Mouse (Mus musculus) liver, postnatal 0 days (tissue): ENCODE data around the gene Lsp1. TPM values are rescaled to one million over a fixed set of nuclear protein-coding genes. Genes with fewer than 3 reads are reported as not detected.

Source experiments
- ATAC-seq: fragments of 200-750 bp; cut with Nextera tagmentation; 2 replicates; pipeline ENCODE4 v1.8.0; 2017; ENCODE audit warnings: mild to moderate bottlenecking, moderate library complexity
- DNase-seq: peaks from one replicate; pipeline ENCODE4 v3.0.0-alpha.2; 2016
- H3K27ac ChIP-seq: fragments of 300-500 bp; sonication (generic); 2 replicates; pipeline ENCODE4 v1.5.1; 2014; ENCODE audit warnings: antibody characterized with exemption, moderate library complexity, mild to moderate bottlenecking, low read depth
- H3K27me3 ChIP-seq: fragments of 300-500 bp; sonication (generic); 2 replicates; pipeline ENCODE4 v1.6.1; 2014; ENCODE audit warnings: low read length, control low read depth, mixed read lengths; ENCODE audit not compliant: insufficient read depth
- H3K36me3 ChIP-seq: fragments of 300-500 bp; sonication (generic); replicated peaks from 2 replicates; pipeline ENCODE4 v1.6.1; 2014; ENCODE audit warnings: mild to moderate bottlenecking, control low read depth, low read length, moderate library complexity, mixed read lengths; ENCODE audit not compliant: insufficient read depth
- H3K4me1 ChIP-seq: fragments of 300-500 bp; sonication (generic); 2 replicates; pipeline ENCODE4 v1.6.1; 2014; ENCODE audit warnings: antibody characterized with exemption, mild to moderate bottlenecking, control low read depth; ENCODE audit not compliant: insufficient read depth
- H3K4me2 ChIP-seq: fragments of 300-500 bp; sonication (generic); 2 replicates; pipeline ENCODE4 v1.6.1; 2014; ENCODE audit warnings: low read depth, mild to moderate bottlenecking, low read length, moderate library complexity, mixed read lengths
- H3K4me3 ChIP-seq: fragments of 300-500 bp; sonication (generic); 2 replicates; pipeline ENCODE4 v1.5.1; 2014; ENCODE audit warnings: low read depth, low read length
- H3K9ac ChIP-seq: fragments of 300-500 bp; sonication (generic); replicated peaks from 2 replicates; pipeline ENCODE4 v1.6.1; 2014; ENCODE audit warnings: mild to moderate bottlenecking, moderate library complexity
- H3K9me3 ChIP-seq: fragments of 300-500 bp; sonication (generic); 2 replicates; pipeline ENCODE4 v1.6.1; 2016; ENCODE audit warnings: mild to moderate bottlenecking, control low read depth, low read length, mixed read lengths
- CTCF ChIP-seq: sonication (generic); IDR thresholded peaks from 2 replicates; pipeline ENCODE4 v1.5.1; 2016; ENCODE audit warnings: antibody characterized with exemption, low read depth
- EP300 ChIP-seq: IDR thresholded peaks from 2 replicates; pipeline ENCODE4 v1.6.1; 2016; ENCODE audit warnings: antibody characterized with exemption, low read depth, mild to moderate bottlenecking
- WGBS: fragments of 180-500 bp; shearing (Covaris S2); extraction: QIAGEN DNeasy Blood & Tissue Kit; methylation state at CpG from one replicate; pipeline ENCODE4 v1.1.7; 2014; ENCODE audit not compliant: insufficient replicate concordance; 5-methylcytosine and 5-hydroxymethylcytosine counted together
- polyA plus RNA-seq: library from polyadenylated mRNA; unstranded; fragments of >200 nt; fragmentation: Nextera tagmentation; extraction: Ambion mirVana; gene quantifications from 2 replicates; pipeline ENCODE4 v1.2.1, GENCODE M21; 2015

The Lsp1 gene
- polyA plus RNA-seq, 1 experiment from 2014 or later: 31.5 TPM

GRCm38 (mm10) chr7:142434137-142434865 lies 26.3 kb upstream of the Lsp1 start, which contains the start of gene Syt8:
Syt8 (plus strand) TSS chr7:142434850.
- no peaks in the 10 kb centered on the region for H3K27me3 ChIP-seq
- TF ChIP-seq CTCF (no peak), EP300 (no peak)
- WGBS: 65% methylated on average over 10 of the region's 10 CpGs
- no peaks in the 10 kb centered on the region for H3K4me1 ChIP-seq
- no peaks in the 10 kb centered on the region for H3K36me3 ChIP-seq
- H3K4me3 ChIP-seq: no peak within 1 kb of the TSS
- no peak within 1 kb of the TSS for H3K9ac ChIP-seq
- H3K4me2 ChIP-seq: no peak within 1 kb of the TSS
- H3K27ac ChIP-seq: no peak within 1 kb of the TSS
- ATAC-seq: no peak
- no peaks in the 10 kb centered on the region for H3K9me3 ChIP-seq
- no peak for DNase-seq

GRCm38 (mm10) chr7:142435524-142435923 lies 25.1 kb upstream of the Lsp1 start:
- DNase-seq (peak; percentile 67), ATAC-seq (peak; percentile 63)
- no peaks in the 10 kb centered on the region for H3K9me3 ChIP-seq
- TF ChIP-seq EP300: no peak
- TF ChIP-seq CTCF: peak; percentile 94
- no peaks in the 10 kb centered on the region for H3K4me1 ChIP-seq
- no peak overlapping the region for H3K4me3 ChIP-seq
- H3K9ac ChIP-seq: no peak overlapping the region
- no peak overlapping the region for H3K27ac ChIP-seq
- 16% methylated on average over 4 of the region's 4 CpGs for WGBS
- no peaks in the 10 kb centered on the region for H3K36me3 ChIP-seq
- H3K27me3 ChIP-seq: no peaks in the 10 kb centered on the region
- no peak overlapping the region for H3K4me2 ChIP-seq

GRCm38 (mm10) chr7:142437324-142437723 lies 23.3 kb upstream of the Lsp1 start:
- WGBS: 75% methylated on average over 5 of the region's 5 CpGs
- no peaks in the 10 kb centered on the region for H3K36me3 ChIP-seq
- no peak overlapping the region for H3K9ac ChIP-seq
- TF ChIP-seq CTCF: peak; percentile 61
- no peak for TF ChIP-seq EP300
- no peaks in the 10 kb centered on the region for H3K9me3 ChIP-seq
- H3K4me1 ChIP-seq: 0 out of 2 replicates have a peak, but pooled peaks cover 2% of the 10 kb centered on the region
- DNase-seq (no peak), ATAC-seq (no peak)
- no peak overlapping the region for H3K4me3 ChIP-seq
- H3K4me2 ChIP-seq: no peak overlapping the region
- no peak overlapping the region for H3K27ac ChIP-seq
- no peaks in the 10 kb centered on the region for H3K27me3 ChIP-seq

- no peaks in the 10 kb centered on the region for H3K27me3 ChIP-seq
- H3K9ac ChIP-seq: no peak overlapping the region
- no peak overlapping the region for H3K4me3 ChIP-seq
- DNase-seq (no peak), ATAC-seq (no peak)
- no peak overlapping the region for H3K4me2 ChIP-seq
- 78% methylated on average over 14 of the region's 14 CpGs for WGBS
- H3K4me1 ChIP-seq: 0 out of 2 replicates have a peak, but pooled peaks cover 7% of the 10 kb centered on the region
- H3K9me3 ChIP-seq: no peaks in the 10 kb centered on the region
- H3K36me3 ChIP-seq: no peaks in the 10 kb centered on the region
- TF ChIP-seq EP300: no peak
- TF ChIP-seq CTCF: no peak
- H3K27ac ChIP-seq: no peak overlapping the region
Observed at GRCm38 (mm10) chr7:142439966-142440365, 20.6 kb upstream of the Lsp1 start.

- Histone ChIP-seq H3K4me1 (0 out of 2 replicates have a peak, but pooled peaks cover 7% of the 10 kb centered on the region), H3K9me3 (no peaks in the 10 kb centered on the region), H3K4me3 (no peak overlapping the region), H3K27me3 (no peaks in the 10 kb centered on the region), H3K27ac (no peak overlapping the region), H3K4me2 (no peak overlapping the region), H3K9ac (no peak overlapping the region), H3K36me3 (no peaks in the 10 kb centered on the region)
- TF ChIP-seq EP300: no peak
- peak; percentile 74 for TF ChIP-seq CTCF
- ATAC-seq: peak; percentile 38; the same call in 1 of the 2 replicates
- peak; percentile 42 for DNase-seq
- 53% methylated on average over 5 of the region's 5 CpGs for WGBS
Observed at GRCm38 (mm10) chr7:142440657-142441114, 19.9 kb upstream of the Lsp1 start.

GRCm38 (mm10) chr7:142441585-142441984 lies 19.0 kb upstream of the Lsp1 start, which contains the start of gene Tnni2:
Tnni2 (plus strand) TSS chr7:142441808.
- peak within 1 kb of the TSS; percentile 33 for H3K4me2 ChIP-seq
- no peak within 1 kb of the TSS for H3K9ac ChIP-seq
- DNase-seq (no peak), ATAC-seq (no peak)
- no peak for TF ChIP-seq CTCF
- TF ChIP-seq EP300: no peak
- whole genome bisulfite sequencing: 70% methylated on average over 9 of the region's 9 CpGs
- H3K36me3 ChIP-seq: no peaks in the 10 kb centered on the region
- no peak within 1 kb of the TSS for H3K4me3 ChIP-seq
- H3K9me3 ChIP-seq: no peaks in the 10 kb centered on the region
- 0 out of 2 replicates have a peak, but pooled peaks cover 7% of the 10 kb centered on the region for H3K4me1 ChIP-seq
- H3K27me3 ChIP-seq: no peaks in the 10 kb centered on the region
- peak within 1 kb of the TSS; percentile 80 for H3K27ac ChIP-seq
